Mouse (Mus musculus) stomach, embryonic 14.5 days (tissue): ENCODE results near the gene Fam43a. TPM values are rescaled to one million over a fixed set of nuclear protein-coding genes. Genes with fewer than 3 reads are reported as not detected.

Experiments used
- ATAC-seq: fragments of 200-750 bp; cut with Nextera tagmentation; 2 replicates; pipeline ENCODE4 v1.8.0; 2017; ENCODE audit warnings: low read depth, moderate TSS enrichment; ENCODE audit not compliant: insufficient number of reproducible peaks, insufficient read depth, low FRiP score
- H3K27ac ChIP-seq: fragments of 300-500 bp; sonication (generic); 2 replicates; pipeline ENCODE4 v1.5.1; 2014; ENCODE audit warnings: mild to moderate bottlenecking, low read length, moderate library complexity, mixed read lengths
- H3K27me3 ChIP-seq: fragments of 300-500 bp; sonication (generic); 2 replicates; pipeline ENCODE4 v1.6.1; 2014; ENCODE audit warnings: low read length, control low read depth, mixed read lengths; ENCODE audit not compliant: control insufficient read depth, insufficient read depth
- H3K36me3 ChIP-seq: fragments of 300-500 bp; sonication (generic); 2 replicates; pipeline ENCODE4 v1.6.1; 2014; ENCODE audit warnings: mild to moderate bottlenecking, control low read depth, low read length, moderate library complexity, mixed read lengths; ENCODE audit not compliant: control insufficient read depth, insufficient read depth
- H3K4me1 ChIP-seq: fragments of 300-500 bp; sonication (generic); 2 replicates; pipeline ENCODE4 v1.6.1; 2014; ENCODE audit warnings: low read length, control low read depth, mixed read lengths; ENCODE audit not compliant: control insufficient read depth, insufficient read depth
- H3K4me2 ChIP-seq: fragments of 300-500 bp; sonication (generic); replicated peaks from 2 replicates; pipeline ENCODE4 v1.6.1; 2014; ENCODE audit warnings: low read depth, low read length, control low read depth
- H3K4me3 ChIP-seq: fragments of 300-500 bp; sonication (generic); 2 replicates; pipeline ENCODE4 v1.5.1; 2014; ENCODE audit warnings: low read depth, low read length, control low read depth
- H3K9ac ChIP-seq: fragments of 300-500 bp; sonication (generic); replicated peaks from 2 replicates; pipeline ENCODE4 v1.6.1; 2014; ENCODE audit warnings: low read depth, mild to moderate bottlenecking, control low read depth, low read length, moderate library complexity, mixed read lengths
- H3K9me3 ChIP-seq: fragments of 300-500 bp; sonication (generic); 2 replicates; pipeline ENCODE4 v1.6.1; 2016; ENCODE audit warnings: low read depth, low read length, control low read depth; ENCODE audit not compliant: control insufficient read depth
- WGBS: fragments of 180-500 bp; shearing (Covaris S2); extraction: QIAGEN DNeasy Blood & Tissue Kit; methylation state at CpG from one replicate; pipeline ENCODE4 v1.1.7; 2014; 5-methylcytosine and 5-hydroxymethylcytosine counted together
- polyA plus RNA-seq: library from polyadenylated mRNA; unstranded; fragments of >200 nt; fragmentation: Nextera tagmentation; extraction: Ambion mirVana; gene quantifications from 2 replicates; pipeline ENCODE4 v1.2.1, GENCODE M21; 2014

Gene Fam43a
- 9.7 and 11.3 TPM in 2 replicates for polyA plus RNA-seq

- Histone ChIP-seq H3K27ac (peak within 1 kb of the TSS; percentile 80), H3K9ac (peak within 1 kb of the TSS; percentile 66), H3K36me3 (no peaks in the 10 kb centered on the region), H3K4me3 (peak within 1 kb of the TSS; percentile 65), H3K27me3 (no peaks in the 10 kb centered on the region), H3K4me2 (peak within 1 kb of the TSS; percentile 95), H3K4me1 (peaks cover 30% of the 10 kb centered on the region), H3K9me3 (no peaks in the 10 kb centered on the region)
- peak; percentile 80 for ATAC-seq
- WGBS, result under 1% methylated on average over 63 of the region's 63 CpGs
Observed at GRCm38 (mm10) chr16:30599491-30600268, at the start of gene Fam43a. TSS of gene Fam43a (plus strand) at chr16:30599723.

- Histone ChIP-seq H3K36me3 (no peaks in the 10 kb centered on the region), H3K4me3 (peak overlapping the region; percentile 76), H3K27ac (no peak overlapping the region; the same call in none of the 2 replicates), H3K27me3 (no peaks in the 10 kb centered on the region), H3K4me2 (peak overlapping the region; percentile 77), H3K9ac (peak overlapping the region; percentile 72), H3K9me3 (peaks cover 5% of the 10 kb centered on the region; the same call in 1 of the 2 replicates), H3K4me1 (peaks cover 5% of the 10 kb centered on the region; the same call in 1 of the 2 replicates)
- under 1% methylated on average over 59 of the region's 63 CpGs for WGBS
- ATAC-seq, result peak; percentile 84
Observed at GRCm38 (mm10) chr16:30549966-30550747, 49.4 kb upstream of the Fam43a start.

- Histone ChIP-seq H3K27me3 (no peaks in the 10 kb centered on the region), H3K4me3 (peak within 1 kb of the TSS; percentile 76), H3K9me3 (peaks cover 5% of the 10 kb centered on the region; the same call in 1 of the 2 replicates), H3K4me1 (peaks cover 5% of the 10 kb centered on the region; the same call in 1 of the 2 replicates), H3K27ac (no peak within 1 kb of the TSS; the same call in none of the 2 replicates), H3K36me3 (no peaks in the 10 kb centered on the region), H3K9ac (peak within 1 kb of the TSS; percentile 72), H3K4me2 (peak within 1 kb of the TSS; percentile 77)
- ATAC-seq, result peak; percentile 51; the same call in 1 of the 2 replicates
- WGBS, result 4% methylated on average over 14 of the region's 14 CpGs
Observed at GRCm38 (mm10) chr16:30550748-30551192, 48.8 kb upstream of the Fam43a start, which contains the start of gene Tmem44. TSS of gene Tmem44 (minus strand) at chr16:30550842.

GRCm38 (mm10) chr16:30552621-30553338 is 46.7 kb upstream of the Fam43a start:
- WGBS, result 37% methylated on average over 11 of the region's 11 CpGs
- H3K9ac ChIP-seq, result no peak overlapping the region
- peaks cover 4% of the 10 kb centered on the region; the same call in 1 of the 2 replicates for H3K36me3 ChIP-seq
- H3K4me1 ChIP-seq, result peaks cover 5% of the 10 kb centered on the region; the same call in 1 of the 2 replicates
- H3K4me3 ChIP-seq, result no peak overlapping the region
- ATAC-seq, result no peak
- peaks cover 5% of the 10 kb centered on the region; the same call in 1 of the 2 replicates for H3K9me3 ChIP-seq
- no peaks in the 10 kb centered on the region for H3K27me3 ChIP-seq
- no peak overlapping the region for H3K4me2 ChIP-seq
- H3K27ac ChIP-seq, result peak overlapping the region; percentile 40

DNA sequence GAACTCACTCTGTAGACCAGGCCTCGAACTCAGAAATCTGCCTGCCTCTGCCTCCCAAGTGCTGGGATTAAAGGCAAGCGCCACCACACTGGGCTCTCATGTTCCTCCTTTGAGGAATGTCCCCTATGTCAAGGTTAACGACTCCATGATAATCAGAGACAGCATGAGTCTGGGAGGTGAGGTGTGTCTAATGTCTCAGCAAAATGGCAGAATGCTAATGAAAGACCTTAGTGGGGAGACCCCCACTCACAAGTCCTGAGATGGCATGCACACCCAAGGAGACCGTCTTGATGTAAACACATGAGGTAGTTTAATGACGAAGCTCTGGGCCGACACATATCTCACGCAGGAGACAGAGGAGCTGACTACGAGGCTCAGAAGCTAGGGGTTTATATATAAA is 45.4 kb upstream of the Fam43a start:
- no peaks in the 10 kb centered on the region for H3K27me3 ChIP-seq
- H3K4me2 ChIP-seq, result no peak overlapping the region
- no peak for ATAC-seq
- 91% methylated on average over 8 of the region's 8 CpGs for WGBS
- H3K4me3 ChIP-seq, result no peak overlapping the region
- H3K4me1 ChIP-seq, result peaks cover 5% of the 10 kb centered on the region; the same call in 1 of the 2 replicates
- peaks cover 7% of the 10 kb centered on the region; the same call in 1 of the 2 replicates for H3K36me3 ChIP-seq
- H3K9me3 ChIP-seq, result peaks cover 5% of the 10 kb centered on the region; the same call in 1 of the 2 replicates
- no peak overlapping the region for H3K27ac ChIP-seq
- H3K9ac ChIP-seq, result no peak overlapping the region

- Histone ChIP-seq H3K36me3 (peaks cover 51% of the 10 kb centered on the region), H3K4me3 (no peak overlapping the region), H3K4me2 (no peak overlapping the region), H3K27ac (no peak overlapping the region), H3K27me3 (no peaks in the 10 kb centered on the region), H3K4me1 (no peaks in the 10 kb centered on the region), H3K9ac (no peak overlapping the region), H3K9me3 (peaks cover 5% of the 10 kb centered on the region; the same call in 1 of the 2 replicates)
- 86% methylated on average over 5 of the region's 5 CpGs for WGBS
- ATAC-seq, result no peak
Observed at GRCm38 (mm10) chr16:30559312-30559992, 40.1 kb upstream of the Fam43a start.

DNA sequence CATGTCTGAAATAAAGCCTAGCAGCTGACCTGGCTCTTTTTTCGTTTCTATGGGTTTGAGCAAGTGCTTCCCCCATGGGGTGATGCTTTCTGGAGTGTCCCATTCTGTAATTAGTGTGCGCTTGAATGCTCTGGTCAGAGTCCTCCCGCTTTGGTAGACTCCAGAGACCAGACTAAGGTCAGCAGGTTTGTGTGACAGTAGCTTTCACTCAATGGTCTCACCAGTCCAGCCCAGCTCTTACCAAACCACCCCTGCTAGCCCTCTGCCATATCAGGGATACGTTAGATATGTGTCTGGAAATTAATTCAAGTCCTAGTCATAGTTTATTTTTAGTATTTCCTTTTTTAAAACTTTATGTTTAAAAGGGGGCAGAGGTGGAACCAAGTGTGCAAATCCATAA is 38.9 kb upstream of the Fam43a start:
- WGBS, result 91% methylated on average over 4 of the region's 4 CpGs
- Histone ChIP-seq H3K27ac (no peak overlapping the region), H3K36me3 (peaks cover 62% of the 10 kb centered on the region), H3K9ac (no peak overlapping the region), H3K4me1 (no peaks in the 10 kb centered on the region), H3K9me3 (no peaks in the 10 kb centered on the region; the same call in 1 of the 2 replicates), H3K4me3 (no peak overlapping the region), H3K4me2 (no peak overlapping the region), H3K27me3 (no peaks in the 10 kb centered on the region)
- no peak for ATAC-seq
